Mouse (Mus musculus): ENCODE measurements around the gene Sulf2.

GRCm38 (mm10) chr2:166051421-166051820 is 104.0 kb downstream of the Sulf2 start:
- TF ChIP-seq CTCF (IDR thresholded peaks at IDR 0.05; ENCODE audit: extremely low read depth, insufficient read depth, insufficient read length, insufficient replicate concordance): no peak
- TF ChIP-seq POLR2A (IDR thresholded peaks at IDR 0.05; ENCODE audit: low read depth, low read length): no peak

Data from spleen, adult 2 months (tissue).